Mouse (Mus musculus) left cerebral cortex, postnatal 25 days (tissue): ENCODE data around the gene Slc2a9. TPM values are rescaled to one million over a fixed set of nuclear protein-coding genes. Genes with fewer than 3 reads are reported as not detected.

Experiments
- DNase-seq, 2 experiments: peaks; one replicate each; pipeline ENCODE4 v3.0.0; 2022; ENCODE audit warnings: low spot score in 2 of 2, mixed read lengths in 1 of 2
- intact Hi-C: fragments of 180-260 bp; cut with DNase I; formaldehyde crosslinking; loops from one replicate; pipeline ENCODE4 v1.15.1; 2025
- total RNA-seq, 2 experiments: library from RNA; stranded (reverse); gene quantifications; 2 replicates each; pipeline ENCODE4 v1.2.3; 2021

The Slc2a9 gene
- total RNA-seq, 2 experiments from 2014 or later = 1.1 to 1.2 TPM

DNA sequence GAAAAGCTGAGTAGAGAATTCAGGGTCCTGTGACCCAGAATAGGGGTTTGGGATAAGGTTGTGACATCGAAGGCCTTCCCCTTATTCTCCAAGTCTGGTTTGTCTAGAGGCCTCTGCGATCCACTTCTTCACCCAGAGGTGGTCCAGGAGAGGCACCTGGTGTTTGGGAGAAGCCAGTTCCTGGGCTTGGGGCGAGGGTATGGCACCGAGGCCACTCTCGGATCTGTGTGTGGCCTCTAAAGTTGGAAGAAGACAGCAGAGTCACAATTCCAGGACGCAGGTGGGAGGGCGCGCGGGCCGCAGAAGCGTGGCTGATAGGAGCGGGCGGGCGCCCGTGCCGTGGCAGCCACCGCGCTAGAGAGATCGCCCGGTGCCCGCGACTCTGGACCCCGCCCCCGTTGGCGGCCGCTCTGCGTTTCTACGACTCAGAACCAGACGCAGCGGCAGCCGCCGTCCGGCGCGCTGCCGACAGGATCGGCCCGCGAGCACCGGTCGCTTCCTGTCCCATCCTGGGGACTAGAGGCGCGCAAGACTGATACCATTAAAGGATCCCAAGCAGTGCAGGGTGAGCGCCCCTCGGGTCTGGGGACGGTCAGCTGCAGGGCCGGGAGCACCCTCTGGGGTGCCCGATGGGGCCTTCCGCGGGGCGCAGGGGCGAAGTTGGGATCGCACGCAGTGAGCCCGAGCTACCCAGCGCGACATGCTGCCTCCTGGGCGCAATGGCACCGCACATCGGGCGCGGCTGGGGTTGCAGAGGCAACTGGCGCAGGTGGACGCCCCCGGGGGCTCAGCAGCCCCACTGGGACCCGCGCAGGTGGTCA lies 183.8 kb downstream of the Slc2a9 start, which contains the start of gene Drd5:
TSS of gene Drd5 (plus strand) at position 402 of the 821 bp plus-strand sequence.
- no peak for DNase-seq
- intact Hi-C loops = no loop called here

DNA sequence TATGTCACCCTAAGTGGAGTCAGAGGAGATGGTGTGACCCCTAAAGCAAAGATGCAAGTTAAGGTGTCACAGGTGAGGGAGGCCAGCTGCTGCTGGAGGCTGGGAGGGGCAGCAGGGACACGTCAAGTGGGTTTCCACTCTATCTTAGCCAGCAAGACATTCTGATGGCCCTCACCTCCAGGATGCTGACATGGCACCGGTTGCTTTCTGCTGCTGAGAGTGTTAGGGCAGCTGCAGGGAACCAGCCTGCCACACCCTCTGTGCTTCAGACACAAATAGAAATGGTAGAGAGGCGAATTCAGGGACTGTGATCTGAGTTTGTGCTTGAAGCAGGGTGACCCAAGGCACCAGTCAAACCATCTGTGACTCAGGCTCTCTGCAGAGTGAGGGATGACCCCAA lies 193.1 kb downstream of the Slc2a9 start:
- intact Hi-C loops = no loop called here

DNA sequence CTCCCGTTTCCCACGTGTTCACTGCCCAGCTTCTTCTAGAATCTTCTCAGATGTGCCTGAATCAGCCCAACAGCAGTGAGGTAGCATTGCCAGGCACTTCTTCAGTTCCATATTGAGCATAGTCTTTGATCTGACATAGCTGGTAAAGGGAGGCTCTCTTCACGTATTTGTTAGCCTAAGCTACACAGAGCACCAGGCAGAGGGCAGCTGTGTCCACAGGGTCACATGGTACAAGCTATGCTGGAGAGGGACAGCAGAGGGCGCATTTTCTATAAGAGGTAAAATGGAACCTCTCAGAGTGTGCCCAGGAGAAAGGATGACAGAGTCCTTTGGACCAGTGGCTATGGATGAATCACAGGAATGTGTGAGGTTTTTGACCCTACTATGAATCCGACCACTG lies 194.1 kb downstream of the Slc2a9 start:
- intact Hi-C loops = no loop called here

More for the DNA sequence above, 193.1 kb downstream of the Slc2a9 start:
- no peak for DNase-seq

DNA sequence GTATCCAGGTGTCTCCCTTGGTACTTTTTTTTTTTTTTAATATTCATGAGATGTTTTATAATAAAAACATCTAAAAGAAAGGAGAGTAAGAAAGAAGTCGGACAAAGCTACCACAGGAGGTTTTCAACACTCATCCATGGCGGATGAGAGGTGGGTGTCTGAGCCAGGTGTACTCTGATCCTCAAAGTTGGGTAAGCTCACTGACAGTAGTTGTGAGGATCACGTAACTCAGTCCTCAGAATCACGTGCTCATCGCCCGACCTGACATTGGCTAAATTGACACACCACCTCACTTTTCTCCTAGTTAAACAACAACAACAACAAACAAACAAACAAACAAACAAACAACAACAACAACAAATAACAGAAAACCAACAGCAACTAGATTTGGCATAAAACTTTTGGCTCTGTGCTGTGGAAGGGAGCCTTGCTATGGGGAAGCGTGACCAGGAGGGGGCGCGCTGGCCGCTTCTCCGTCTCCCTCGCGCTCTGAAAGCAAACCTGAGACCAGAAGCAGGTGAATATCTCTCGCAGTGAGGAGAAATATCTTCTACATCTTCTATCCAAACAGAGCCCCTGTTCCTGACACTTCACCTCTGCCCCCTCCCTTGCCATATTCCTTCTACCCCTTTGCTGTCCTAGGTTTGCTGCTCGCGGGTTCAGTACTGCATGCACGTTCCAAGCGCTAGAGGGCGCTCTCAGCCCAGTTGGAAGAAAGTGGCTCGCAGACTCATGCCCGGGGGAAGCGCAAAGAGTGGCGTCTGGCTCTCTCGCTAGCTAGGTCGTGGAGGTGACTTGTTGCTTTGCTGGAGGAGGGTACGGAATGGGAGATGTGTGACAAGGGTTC lies 195.5 kb downstream of the Slc2a9 start:
- intact Hi-C loops = loop anchor here (1.0 to 2.0 kb wide), 3 partner anchors 163 to 325 kb away; no protein-coding TSS in a partner anchor
- peak; percentile 92 to 93 for DNase-seq

More for the DNA sequence above, 194.1 kb downstream of the Slc2a9 start:
- DNase-seq = peak; percentile 35 to 65

DNA sequence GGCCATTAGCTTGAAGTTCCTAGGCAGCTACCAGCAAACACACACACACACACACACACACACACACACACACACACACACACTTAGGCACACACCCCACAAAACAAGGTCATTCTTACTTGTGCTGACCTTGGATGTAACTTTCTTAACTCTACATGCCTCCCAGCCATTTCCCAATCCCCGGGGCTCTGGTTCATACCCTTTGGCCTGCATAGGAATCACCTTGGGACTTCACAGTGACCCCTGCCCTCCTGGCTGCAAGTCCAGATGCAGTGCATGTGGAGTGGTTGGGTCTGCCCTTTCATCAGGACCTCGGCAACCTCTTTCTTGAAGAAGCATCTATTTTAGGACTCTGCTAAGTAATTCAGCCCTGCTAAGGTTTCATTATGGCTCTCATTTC lies 197.7 kb downstream of the Slc2a9 start:
- DNase-seq = no peak
- intact Hi-C loops = no loop called here

DNA sequence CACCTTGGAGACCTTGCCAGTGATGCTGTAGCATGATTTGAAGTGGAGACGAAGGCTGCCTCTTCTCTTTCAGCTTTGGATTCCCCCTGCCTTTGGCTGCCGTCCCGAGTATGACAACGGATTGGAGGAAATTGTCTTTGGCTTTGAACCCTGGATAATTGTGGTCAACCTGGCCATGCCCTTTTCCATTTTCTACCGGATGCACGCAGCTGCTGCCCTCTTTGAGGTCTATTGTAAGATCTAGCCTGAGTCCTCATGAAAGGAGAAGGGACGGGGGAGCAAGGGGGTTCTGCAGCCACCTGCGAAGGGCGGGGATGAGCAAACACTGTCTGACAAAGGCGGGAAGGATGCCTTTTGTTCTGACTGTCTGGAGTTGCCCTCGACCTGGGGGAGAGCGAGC lies 200.3 kb downstream of the Slc2a9 start:
- intact Hi-C loops = no loop called here
- no peak for DNase-seq

DNA sequence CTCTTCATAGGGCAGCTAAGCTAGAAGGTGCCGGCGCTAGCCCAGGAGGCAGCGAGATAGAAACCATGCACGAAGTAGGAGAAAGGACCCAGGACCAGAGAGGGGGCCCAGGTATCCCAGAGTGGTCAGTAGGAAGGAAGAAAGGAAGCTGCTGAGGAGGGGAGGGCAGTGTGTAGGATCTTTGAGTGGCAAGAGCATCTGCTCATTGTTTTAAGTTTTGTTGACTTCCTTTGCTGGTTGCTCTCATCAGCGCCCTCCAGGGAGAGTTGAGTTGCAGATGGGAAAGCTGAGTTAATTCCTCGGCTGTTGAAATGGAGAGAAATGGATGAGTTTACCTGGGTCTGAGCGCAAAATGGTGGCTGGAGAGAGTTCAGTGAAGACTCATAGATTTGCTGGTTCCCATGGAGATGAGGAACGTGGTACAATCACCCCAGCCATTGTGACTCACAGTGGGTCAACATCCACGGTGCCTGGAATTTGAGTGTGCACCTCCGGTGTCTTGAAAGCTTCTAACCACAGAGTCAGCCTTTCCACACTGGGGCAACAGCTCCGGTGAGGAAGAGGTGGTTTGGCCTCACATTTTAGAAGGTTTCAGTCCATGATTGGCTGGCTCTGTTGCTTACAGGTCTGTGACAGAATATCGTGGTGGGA lies 201.1 kb downstream of the Slc2a9 start:
- DNase-seq = no peak
- intact Hi-C loops = no loop called here

Other genes starting within 250 kb of the Slc2a9 start
- 10 to 100 TPM; 35.8 to 37.4 TPM for gene Tmem128, start 243.0 kb downstream of the Slc2a9 start, total RNA-seq
- not detected for gene Otop1, start 227.2 kb downstream of the Slc2a9 start, total RNA-seq
- 1 to 10 TPM; 1.3 to 1.6 TPM for gene Drd5, start 183.8 kb downstream of the Slc2a9 start, total RNA-seq
- 100 to 1,000 TPM; 155 TPM for gene Wdr1, start 60.1 kb upstream of the Slc2a9 start, total RNA-seq
- 10 to 100 TPM; 14.7 to 14.8 TPM for gene Zfp518b, start 181.7 kb upstream of the Slc2a9 start, total RNA-seq